Mouse (Mus musculus) midbrain, postnatal 0 days (tissue): ENCODE data around the gene Rplp2. TPM values are rescaled to one million over a fixed set of nuclear protein-coding genes. Genes with fewer than 3 reads are reported as not detected.

Source experiments
- ATAC-seq: fragments of 200-750 bp; cut with Nextera tagmentation; 2 replicates; pipeline ENCODE4 v1.8.0; 2017; ENCODE audit warnings: moderate number of reproducible peaks, mild to moderate bottlenecking, moderate TSS enrichment, moderate library complexity; ENCODE audit not compliant: low FRiP score
- DNase-seq: peaks from one replicate; pipeline ENCODE4 v3.0.0-alpha.2; 2015; ENCODE audit warnings: low spot score
- H3K27ac ChIP-seq: fragments of 300-500 bp; sonication (generic); 2 replicates; pipeline ENCODE4 v1.5.1; 2014; ENCODE audit warnings: low read depth, mild to moderate bottlenecking, low read length, mixed read lengths
- H3K27me3 ChIP-seq: fragments of 300-500 bp; sonication (generic); 2 replicates; pipeline ENCODE4 v1.6.1; 2014; ENCODE audit warnings: low read length, control low read depth, mixed read lengths; ENCODE audit not compliant: insufficient read depth
- H3K36me3 ChIP-seq: fragments of 300-500 bp; sonication (generic); 2 replicates; pipeline ENCODE4 v1.6.1; 2014; ENCODE audit warnings: low read length, control low read depth, mixed read lengths; ENCODE audit not compliant: insufficient read depth
- H3K4me1 ChIP-seq: fragments of 300-500 bp; sonication (generic); 2 replicates; pipeline ENCODE4 v1.6.1; 2014; ENCODE audit warnings: mild to moderate bottlenecking, control low read depth, antibody characterized with exemption, low read length, mixed read lengths; ENCODE audit not compliant: insufficient read depth
- H3K4me2 ChIP-seq: fragments of 300-500 bp; sonication (generic); 2 replicates; pipeline ENCODE4 v1.6.1; 2014; ENCODE audit warnings: low read depth, mild to moderate bottlenecking, low read length, mixed read lengths; ENCODE audit not compliant: poor library complexity, severe bottlenecking
- H3K4me3 ChIP-seq: fragments of 300-500 bp; sonication (generic); 2 replicates; pipeline ENCODE4 v1.5.1; 2014; ENCODE audit warnings: low read depth, mild to moderate bottlenecking, low read length, moderate library complexity
- H3K9ac ChIP-seq: fragments of 300-500 bp; sonication (generic); replicated peaks from 2 replicates; pipeline ENCODE4 v1.6.1; 2014; ENCODE audit warnings: mild to moderate bottlenecking, low read length, moderate library complexity, mixed read lengths; ENCODE audit not compliant: poor library complexity, severe bottlenecking
- H3K9me3 ChIP-seq: fragments of 300-500 bp; sonication (generic); 2 replicates; pipeline ENCODE4 v1.6.1; 2016; ENCODE audit warnings: low read length, control low read depth
- CTCF ChIP-seq: IDR thresholded peaks from 2 replicates; pipeline ENCODE4 v1.5.1; 2016; ENCODE audit warnings: antibody characterized with exemption, mild to moderate bottlenecking
- WGBS: fragments of 180-500 bp; shearing (Covaris S2); extraction: QIAGEN DNeasy Blood & Tissue Kit; methylation state at CpG from one replicate; pipeline ENCODE4 v1.1.7; 2014; 5-methylcytosine and 5-hydroxymethylcytosine counted together
- polyA plus RNA-seq: library from polyadenylated mRNA; unstranded; fragments of >200 nt; fragmentation: Nextera tagmentation; extraction: Ambion mirVana; gene quantifications from 2 replicates; pipeline ENCODE4 v1.2.1, GENCODE M21; 2015
- total RNA-seq: library from RNA; depleted of rRNA; stranded (reverse); fragments of >200 nt; gene quantifications from 2 replicates; pipeline ENCODE4 v1.2.3, GENCODE M21; 2014

Gene Rplp2
- total and polyA plus RNA-seq, 2 experiments from 2014 or later: 180 to 852 TPM

- peaks cover 24% of the 10 kb centered on the region for H3K27me3 ChIP-seq
- DNase-seq: no peak
- H3K4me2 ChIP-seq: no peak overlapping the region
- H3K4me3 ChIP-seq: no peak overlapping the region
- no peak overlapping the region for H3K9ac ChIP-seq
- WGBS: 76% methylated on average over 15 of the region's 15 CpGs
- H3K9me3 ChIP-seq: no peaks in the 10 kb centered on the region
- TF ChIP-seq CTCF: peak; percentile 55
- no peak for ATAC-seq
- peaks cover 28% of the 10 kb centered on the region for H3K36me3 ChIP-seq
- H3K4me1 ChIP-seq: peaks cover 11% of the 10 kb centered on the region
- no peak overlapping the region for H3K27ac ChIP-seq
Observed at GRCm38 (mm10) chr7:141457986-141458660, 11.0 kb downstream of the Rplp2 start.

GRCm38 (mm10) chr7:141458661-141459060, 11.5 kb downstream of the Rplp2 start:
- Histone ChIP-seq H3K4me3 (no peak overlapping the region), H3K36me3 (peaks cover 28% of the 10 kb centered on the region), H3K4me1 (peaks cover 11% of the 10 kb centered on the region), H3K27me3 (peaks cover 30% of the 10 kb centered on the region), H3K27ac (no peak overlapping the region), H3K4me2 (no peak overlapping the region), H3K9me3 (no peaks in the 10 kb centered on the region), H3K9ac (no peak overlapping the region)
- no peak for DNase-seq
- no peak for TF ChIP-seq CTCF
- ATAC-seq: no peak
- 94% methylated on average over 11 of the region's 11 CpGs for WGBS

GRCm38 (mm10) chr7:141459301-141459711, 12.1 kb downstream of the Rplp2 start:
- no peak overlapping the region for H3K4me2 ChIP-seq
- TF ChIP-seq CTCF: no peak
- peaks cover 11% of the 10 kb centered on the region for H3K4me1 ChIP-seq
- H3K9me3 ChIP-seq: no peaks in the 10 kb centered on the region
- 91% methylated on average over 17 of the region's 17 CpGs for WGBS
- H3K9ac ChIP-seq: no peak overlapping the region
- DNase-seq: no peak
- ATAC-seq: no peak
- peaks cover 36% of the 10 kb centered on the region for H3K27me3 ChIP-seq
- H3K4me3 ChIP-seq: no peak overlapping the region
- H3K27ac ChIP-seq: no peak overlapping the region
- peaks cover 28% of the 10 kb centered on the region for H3K36me3 ChIP-seq

- DNase-seq (no peak), ATAC-seq (no peak)
- no peaks in the 10 kb centered on the region for H3K9me3 ChIP-seq
- no peak overlapping the region for H3K27ac ChIP-seq
- H3K9ac ChIP-seq: no peak overlapping the region
- H3K4me1 ChIP-seq: peaks cover 13% of the 10 kb centered on the region
- WGBS: 79% methylated on average over 5 of the region's 5 CpGs
- H3K36me3 ChIP-seq: peaks cover 28% of the 10 kb centered on the region
- H3K4me2 ChIP-seq: no peak overlapping the region
- no peak overlapping the region for H3K4me3 ChIP-seq
- H3K27me3 ChIP-seq: peaks cover 43% of the 10 kb centered on the region
- TF ChIP-seq CTCF: no peak
Observed at GRCm38 (mm10) chr7:141460001-141460390, 12.8 kb downstream of the Rplp2 start.

- Histone ChIP-seq H3K9ac (peak within 1 kb of the TSS; percentile 51), H3K27me3 (peaks cover 46% of the 10 kb centered on the region), H3K4me1 (peaks cover 15% of the 10 kb centered on the region), H3K27ac (no peak within 1 kb of the TSS), H3K9me3 (no peaks in the 10 kb centered on the region), H3K4me2 (peak within 1 kb of the TSS; percentile 80), H3K36me3 (peaks cover 28% of the 10 kb centered on the region), H3K4me3 (peak within 1 kb of the TSS; percentile 42)
- no peak for TF ChIP-seq CTCF
- 76% methylated on average over 15 of the region's 15 CpGs for WGBS
- no peak for DNase-seq
- ATAC-seq: no peak
Observed at GRCm38 (mm10) chr7:141460391-141461113, 13.4 kb downstream of the Rplp2 start, which contains the start of gene Cracr2b. TSS of gene Cracr2b (plus strand) at chr7:141461094.
